Mouse (Mus musculus): ENCODE results near the gene Gdpd5. TPM values are rescaled to one million over a fixed set of nuclear protein-coding genes. Genes with fewer than 3 reads are reported as not detected.
"Not testable (repeated sequence)": the region's sequence is repeated elsewhere in the genome, so short reads cannot be mapped to it uniquely, and the experiment has no call there.

The Gdpd5 gene
- polyA plus RNA-seq, 1 experiment from 2014 or later = 24.2 TPM

DNA sequence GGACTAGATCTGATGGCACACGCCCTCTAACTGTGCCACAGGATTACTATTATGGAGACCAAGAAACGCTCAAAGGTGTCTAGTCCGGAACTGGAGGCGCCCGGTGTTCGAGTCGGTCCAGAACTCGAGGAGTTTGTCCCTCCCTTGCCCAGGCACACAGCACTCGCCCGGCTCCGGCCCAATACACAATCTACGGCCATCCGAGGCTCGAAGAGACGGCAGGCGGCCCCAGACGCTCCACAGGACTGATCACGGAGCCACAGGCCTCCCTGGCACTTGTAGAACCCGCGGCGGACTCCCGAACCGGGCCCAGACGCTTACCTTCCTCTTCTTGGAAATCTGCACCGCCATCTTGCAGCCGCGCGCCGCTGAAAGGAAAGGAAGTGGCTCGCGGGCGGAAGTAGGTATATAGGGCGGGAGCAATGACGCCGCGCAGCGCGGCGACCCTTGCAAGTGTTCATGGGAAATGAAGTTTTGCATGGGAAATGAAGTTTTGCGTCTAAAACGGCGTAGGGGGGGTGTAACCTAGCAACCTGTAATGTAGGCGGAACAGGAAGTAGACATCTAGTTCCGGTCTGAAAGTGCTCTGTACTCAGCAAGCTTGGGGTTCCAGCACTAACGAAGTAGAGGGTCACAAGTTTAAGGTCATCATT is 102.2 kb downstream of the Gdpd5 start, which contains the start of gene Rps3:
Rps3 (minus strand) TSS at position 468 of the 653 bp plus-strand sequence.
- peaks cover 12% of the 10 kb centered on the region; the same call in 1 of the 2 replicates for H3K27me3 ChIP-seq (ENCODE audit: insufficient read depth, poor library complexity, severe bottlenecking)
- under 1% methylated on average over 45 of the region's 45 CpGs for WGBS
- H3K27ac ChIP-seq = peak within 1 kb of the TSS; percentile 99
- peak within 1 kb of the TSS; percentile 94 for H3K4me3 ChIP-seq
- DNase-seq (ENCODE audit: low spot score) = peak; percentile 98
- no peaks in the 10 kb centered on the region for H3K9me3 ChIP-seq
- H3K4me1 ChIP-seq = peaks cover 40% of the 10 kb centered on the region
- peaks cover 42% of the 10 kb centered on the region for H3K36me3 ChIP-seq

DNA sequence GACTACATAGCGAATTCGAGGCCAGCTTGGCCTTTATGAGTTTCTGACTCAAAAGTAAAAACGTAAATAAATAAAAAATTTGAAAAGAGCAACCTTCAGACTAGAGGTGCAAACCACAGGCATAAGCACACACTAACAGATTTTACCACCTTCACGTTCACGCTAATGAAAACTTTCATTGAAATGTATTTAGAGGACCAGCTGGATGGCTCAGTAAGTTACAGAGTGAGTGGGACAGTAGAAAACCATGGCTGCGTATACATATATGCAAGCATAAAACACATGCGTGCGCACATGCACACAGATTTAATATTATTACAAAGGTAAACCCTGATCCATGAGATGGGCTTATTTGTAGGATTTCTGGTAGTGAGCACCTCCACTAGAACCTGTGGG is 102.7 kb downstream of the Gdpd5 start:
- Histone ChIP-seq H3K27ac (peak overlapping the region; percentile 99), H3K4me1 (peaks cover 40% of the 10 kb centered on the region), H3K9me3 (no peaks in the 10 kb centered on the region), H3K27me3 (ENCODE audit: insufficient read depth, poor library complexity, severe bottlenecking) (peaks cover 12% of the 10 kb centered on the region; the same call in 1 of the 2 replicates), H3K36me3 (peaks cover 37% of the 10 kb centered on the region), H3K4me3 (peak overlapping the region; percentile 94)
- no peak for DNase-seq (ENCODE audit: low spot score)
- WGBS = 43% methylated on average over 8 of the region's 8 CpGs

DNA sequence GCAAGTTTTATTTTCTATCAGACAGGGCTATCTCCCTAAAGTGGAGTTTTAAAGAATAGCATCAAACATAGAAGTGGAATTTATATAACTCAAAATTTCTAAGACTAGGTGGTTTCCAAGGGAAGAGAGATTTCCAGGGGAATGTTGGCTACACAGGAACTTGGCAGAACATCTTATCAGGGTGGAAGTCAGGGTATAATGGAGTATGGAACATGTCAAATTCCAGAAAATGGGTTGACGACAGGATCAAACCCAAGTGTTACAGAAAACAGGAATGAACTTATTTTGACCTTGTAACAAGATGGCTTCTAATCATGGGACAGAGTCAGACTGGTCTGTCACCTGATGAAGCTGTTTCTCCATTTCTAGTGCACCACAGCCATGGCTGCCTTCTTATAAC is 103.5 kb downstream of the Gdpd5 start:
- Histone ChIP-seq H3K27me3 (ENCODE audit: insufficient read depth, poor library complexity, severe bottlenecking) (peaks cover 12% of the 10 kb centered on the region; the same call in 1 of the 2 replicates), H3K36me3 (peaks cover 29% of the 10 kb centered on the region), H3K9me3 (no peaks in the 10 kb centered on the region), H3K4me1 (peaks cover 34% of the 10 kb centered on the region), H3K4me3 (no peak overlapping the region), H3K27ac (no peak overlapping the region)
- no peak for DNase-seq (ENCODE audit: low spot score)
- 57% methylated on average over 1 of the region's 1 CpGs for WGBS

DNA sequence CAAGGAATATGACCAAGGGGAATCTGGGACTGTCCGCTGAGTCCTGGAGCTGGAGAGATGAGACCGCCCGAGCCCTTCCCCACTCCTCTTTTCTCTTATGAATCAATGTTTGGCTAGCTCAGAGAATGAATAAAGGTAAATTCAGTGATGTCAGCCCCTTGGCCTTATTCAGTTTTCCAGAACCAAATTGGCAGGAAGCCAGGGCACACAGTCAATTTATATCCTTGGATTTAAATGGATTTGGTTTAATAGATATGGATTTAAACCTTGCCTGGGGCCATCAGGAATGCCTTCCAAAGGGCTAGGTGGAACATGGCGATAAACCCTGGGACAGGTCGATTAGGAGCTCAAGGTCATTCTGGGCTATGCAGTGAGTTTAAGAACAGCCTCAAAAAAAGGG is 108.5 kb downstream of the Gdpd5 start:
- H3K9me3 ChIP-seq = no peaks in the 10 kb centered on the region
- H3K4me3 ChIP-seq = no peak overlapping the region
- 86% methylated on average over 5 of the region's 5 CpGs for WGBS
- H3K27me3 ChIP-seq (ENCODE audit: insufficient read depth, poor library complexity, severe bottlenecking) = peaks cover 12% of the 10 kb centered on the region; the same call in 1 of the 2 replicates
- no peaks in the 10 kb centered on the region for H3K36me3 ChIP-seq
- DNase-seq (ENCODE audit: low spot score) = no peak
- H3K4me1 ChIP-seq = no peaks in the 10 kb centered on the region
- H3K27ac ChIP-seq = no peak overlapping the region

DNA sequence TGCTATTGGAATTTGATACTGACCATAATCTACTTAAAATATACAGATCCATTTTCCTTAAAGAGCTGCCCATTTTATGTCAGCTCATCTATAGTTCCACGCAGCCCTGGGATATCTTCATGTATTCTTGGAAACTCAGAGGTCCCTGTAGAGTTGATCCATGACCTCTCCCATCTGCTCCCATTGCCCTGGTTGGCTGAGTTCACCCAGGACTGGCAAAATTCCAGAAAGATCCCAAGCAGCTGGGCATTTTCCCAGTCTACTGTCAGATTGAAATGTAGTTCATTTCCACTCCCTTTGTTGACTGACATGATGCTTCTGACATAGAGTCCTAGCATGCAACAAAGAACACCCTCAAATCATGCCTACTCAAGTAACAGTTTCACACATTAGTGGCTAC is 117.9 kb downstream of the Gdpd5 start:
- no peaks in the 10 kb centered on the region for H3K9me3 ChIP-seq
- no peak overlapping the region for H3K27ac ChIP-seq
- no peaks in the 10 kb centered on the region for H3K27me3 ChIP-seq (ENCODE audit: insufficient read depth, poor library complexity, severe bottlenecking)
- 63% methylated on average over 1 of the region's 1 CpGs for WGBS
- no peaks in the 10 kb centered on the region for H3K36me3 ChIP-seq
- no peak for DNase-seq (ENCODE audit: low spot score)
- H3K4me3 ChIP-seq = no peak overlapping the region
- peaks cover 6% of the 10 kb centered on the region; the same call in 1 of the 2 replicates for H3K4me1 ChIP-seq

DNA sequence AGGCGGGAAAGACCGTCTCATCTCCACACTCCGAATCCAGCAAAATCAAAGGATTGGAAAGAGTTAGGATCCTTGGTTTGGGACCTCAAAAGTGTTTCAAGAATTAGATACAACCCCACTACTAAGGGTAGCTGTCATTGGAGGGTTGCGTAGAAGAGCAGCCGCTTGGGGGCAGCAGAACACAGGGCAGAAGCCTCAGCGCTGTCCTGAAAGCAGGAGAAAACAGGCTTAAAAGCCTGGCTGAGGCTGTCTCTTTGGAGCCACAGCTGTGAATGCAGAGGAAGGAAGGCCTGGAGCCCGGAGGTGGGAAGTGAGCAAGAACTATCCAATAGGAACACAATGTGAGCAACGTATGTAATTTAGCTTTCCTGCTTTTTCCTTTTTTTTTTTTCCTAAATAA is 119.0 kb downstream of the Gdpd5 start:
- no peak overlapping the region for H3K27ac ChIP-seq
- peak; percentile 93 for DNase-seq (ENCODE audit: low spot score)
- H3K4me1 ChIP-seq = peaks cover 6% of the 10 kb centered on the region; the same call in 1 of the 2 replicates
- no peaks in the 10 kb centered on the region for H3K36me3 ChIP-seq
- no peaks in the 10 kb centered on the region for H3K27me3 ChIP-seq (ENCODE audit: insufficient read depth, poor library complexity, severe bottlenecking)
- H3K4me3 ChIP-seq = no peak overlapping the region
- WGBS = 4% methylated on average over 8 of the region's 8 CpGs
- no peaks in the 10 kb centered on the region for H3K9me3 ChIP-seq

DNA sequence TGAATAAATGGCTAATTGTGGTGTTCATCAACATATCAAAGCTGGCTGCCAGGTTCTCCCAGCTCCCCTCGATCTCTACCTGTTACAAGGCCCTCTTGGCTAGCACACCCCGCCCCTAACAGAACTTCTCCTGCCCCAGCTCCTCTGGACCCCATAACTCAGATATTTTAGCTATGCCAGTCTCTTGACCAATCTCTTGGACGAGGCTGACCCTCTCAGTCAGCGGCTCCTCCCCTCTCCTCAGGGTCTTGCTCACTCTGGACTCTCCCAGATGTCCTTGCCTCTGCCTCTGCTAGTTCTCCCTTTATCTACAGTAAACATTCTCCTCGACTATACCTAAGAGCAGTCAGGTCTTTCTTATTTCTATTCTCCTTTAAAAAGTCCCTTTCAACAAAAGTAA is 119.4 kb downstream of the Gdpd5 start:
- DNase-seq (ENCODE audit: low spot score) = peak; percentile 81
- WGBS = 21% methylated on average over 5 of the region's 5 CpGs

DNA sequence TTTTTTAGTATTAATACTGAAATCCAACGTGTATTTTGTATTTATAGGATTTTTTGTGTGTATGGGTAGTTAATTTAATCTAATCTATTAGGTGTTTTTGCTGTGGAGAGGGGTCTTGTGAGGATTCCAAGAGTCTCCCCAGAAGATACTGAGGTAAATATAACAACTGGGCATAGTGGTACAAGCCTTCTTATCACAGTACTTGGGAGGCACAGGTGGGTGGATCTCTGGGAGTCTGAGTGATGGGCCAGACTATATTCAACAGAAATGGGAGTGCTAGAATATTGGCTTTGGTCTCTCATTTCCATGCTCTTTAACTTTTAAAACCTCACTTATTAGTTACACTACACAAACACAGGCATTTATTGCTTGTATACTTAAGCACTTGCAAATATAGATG is 119.9 kb downstream of the Gdpd5 start:
- H3K36me3 ChIP-seq = no peaks in the 10 kb centered on the region
- no peak overlapping the region for H3K4me3 ChIP-seq
- H3K27me3 ChIP-seq (ENCODE audit: insufficient read depth, poor library complexity, severe bottlenecking) = no peaks in the 10 kb centered on the region
- no peak for DNase-seq (ENCODE audit: low spot score)
- H3K27ac ChIP-seq = no peak overlapping the region
- H3K9me3 ChIP-seq = no peaks in the 10 kb centered on the region
- H3K4me1 ChIP-seq = peaks cover 6% of the 10 kb centered on the region; the same call in 1 of the 2 replicates
- 39% methylated on average over 1 of the region's 1 CpGs for WGBS

More for the DNA sequence above, 119.4 kb downstream of the Gdpd5 start:
- Histone ChIP-seq H3K27ac (0 out of 2 replicates have a peak overlapping the region, but pooled peaks have one; percentile 31), H3K36me3 (no peaks in the 10 kb centered on the region), H3K27me3 (ENCODE audit: insufficient read depth, poor library complexity, severe bottlenecking) (no peaks in the 10 kb centered on the region), H3K4me1 (peaks cover 6% of the 10 kb centered on the region; the same call in 1 of the 2 replicates), H3K4me3 (no peak overlapping the region), H3K9me3 (no peaks in the 10 kb centered on the region)

DNA sequence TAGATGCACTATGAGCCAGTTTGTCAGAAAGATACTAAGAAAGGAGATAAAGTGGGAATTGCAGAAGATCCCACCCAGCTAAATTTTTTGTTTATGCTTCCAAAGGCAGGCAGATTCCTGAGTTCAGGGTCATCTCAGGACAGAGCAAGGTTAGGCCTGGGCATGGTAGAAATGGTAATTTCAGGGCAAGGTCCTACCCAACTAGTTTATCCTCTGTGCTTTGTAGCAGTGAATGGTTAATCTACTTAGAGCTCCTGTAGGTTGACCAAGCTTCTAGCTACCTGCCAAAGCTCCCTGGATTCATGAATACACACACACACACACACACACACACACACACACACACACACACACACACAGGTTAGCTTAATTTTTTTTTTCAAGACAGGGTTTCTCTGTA is 123.3 kb downstream of the Gdpd5 start:
- H3K4me1 ChIP-seq = peaks cover 6% of the 10 kb centered on the region; the same call in 1 of the 2 replicates
- no peaks in the 10 kb centered on the region for H3K36me3 ChIP-seq
- no peaks in the 10 kb centered on the region for H3K27me3 ChIP-seq (ENCODE audit: insufficient read depth, poor library complexity, severe bottlenecking)
- H3K4me3 ChIP-seq = no peak overlapping the region
- no peaks in the 10 kb centered on the region; the same call in 1 of the 2 replicates for H3K9me3 ChIP-seq
- no peak for DNase-seq (ENCODE audit: low spot score)
- H3K27ac ChIP-seq = no peak overlapping the region

DNA sequence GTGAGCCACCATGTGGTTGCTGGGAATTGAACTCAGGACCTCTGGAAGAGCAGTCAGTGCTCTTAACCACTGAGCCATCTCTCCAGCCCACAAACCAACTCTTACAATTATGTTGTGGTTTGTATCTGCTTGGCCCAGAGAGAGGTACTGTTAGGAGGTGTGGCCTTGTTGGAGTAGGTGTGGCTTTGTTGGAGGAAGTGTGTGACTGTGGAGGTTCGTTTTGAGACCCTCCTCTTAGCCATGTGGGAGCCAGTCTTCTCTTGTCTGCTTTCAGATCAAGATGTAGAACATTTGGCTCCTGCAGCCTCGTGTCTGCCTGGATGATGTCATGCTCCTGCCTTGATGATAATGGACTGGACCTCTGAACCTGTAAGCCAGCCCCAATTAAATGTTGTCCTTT is 127.0 kb downstream of the Gdpd5 start:
- not testable (repeated sequence) for H3K9me3 ChIP-seq; H3K4me1 ChIP-seq; H3K36me3 ChIP-seq; H3K27me3 ChIP-seq (ENCODE audit: insufficient read depth, poor library complexity, severe bottlenecking); H3K27ac ChIP-seq; DNase-seq (ENCODE audit: low spot score); H3K4me3 ChIP-seq
- WGBS = 19% methylated on average over 2 of the region's 2 CpGs

DNA sequence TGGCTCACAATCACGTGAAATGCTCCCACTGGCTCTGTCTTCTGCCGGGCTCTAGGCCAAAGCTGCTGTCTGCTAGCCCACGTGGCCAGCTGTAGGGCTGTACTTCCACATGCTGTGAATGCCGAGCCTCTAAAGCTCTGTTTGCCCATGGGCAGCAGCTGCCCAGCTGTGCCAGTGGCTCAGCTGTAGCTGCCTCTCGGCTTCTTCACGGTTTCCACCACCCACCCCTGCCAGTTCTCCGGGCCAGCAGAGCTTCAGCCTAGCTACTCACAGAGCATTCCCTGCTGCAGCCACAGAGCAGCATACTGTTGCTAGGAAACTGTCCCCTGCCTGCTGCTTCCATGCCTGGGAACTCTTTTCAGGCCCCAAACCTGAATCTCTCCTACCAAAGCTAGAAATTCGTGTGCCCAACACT is 128.9 kb downstream of the Gdpd5 start:
- Histone ChIP-seq H3K4me1 (peaks cover 6% of the 10 kb centered on the region), H3K27me3 (ENCODE audit: insufficient read depth, poor library complexity, severe bottlenecking) (no peaks in the 10 kb centered on the region), H3K36me3 (no peaks in the 10 kb centered on the region), H3K4me3 (no peak overlapping the region; the same call in 1 of the 2 replicates), H3K9me3 (no peaks in the 10 kb centered on the region; the same call in 1 of the 2 replicates), H3K27ac (peak overlapping the region; percentile 57; the same call in 1 of the 2 replicates)
- 19% methylated on average over 8 of the region's 8 CpGs for WGBS
- DNase-seq (ENCODE audit: low spot score) = no peak

All from heart, embryonic 10.5 days (tissue).